Mouse (Mus musculus) limb, embryonic 14.5 days (tissue): ENCODE data around the gene Mypn. TPM values are rescaled to one million over a fixed set of nuclear protein-coding genes. Genes with fewer than 3 reads are reported as not detected.

Experiments used
- ATAC-seq: fragments of 200-750 bp; cut with Nextera tagmentation; 2 replicates; pipeline ENCODE4 v1.8.0; 2017; ENCODE audit warnings: low read depth, moderate number of reproducible peaks, moderate TSS enrichment; ENCODE audit not compliant: low FRiP score
- DNase-seq: peaks from one replicate; pipeline ENCODE4 v3.0.0-alpha.2; 2015; ENCODE audit warnings: low spot score
- H3K27ac ChIP-seq: fragments of 300-500 bp; sonication (generic); replicated peaks from 2 replicates; pipeline ENCODE4 v1.5.1; 2014; ENCODE audit warnings: low read depth, mild to moderate bottlenecking, low read length, moderate library complexity, mixed read lengths
- H3K27me3 ChIP-seq: fragments of 300-500 bp; sonication (generic); 2 replicates; pipeline ENCODE4 v1.6.1; 2014; ENCODE audit warnings: low read length, mixed read lengths; ENCODE audit not compliant: control insufficient read depth, insufficient read depth
- H3K36me3 ChIP-seq: fragments of 300-500 bp; sonication (generic); 2 replicates; pipeline ENCODE4 v1.6.1; 2014; ENCODE audit warnings: mild to moderate bottlenecking, low read length, moderate library complexity, mixed read lengths; ENCODE audit not compliant: control insufficient read depth, insufficient read depth
- H3K4me1 ChIP-seq: fragments of 300-500 bp; sonication (generic); 2 replicates; pipeline ENCODE4 v1.6.1; 2014; ENCODE audit warnings: antibody characterized with exemption, low read length, mixed read lengths; ENCODE audit not compliant: control insufficient read depth, insufficient read depth
- H3K4me2 ChIP-seq: fragments of 300-500 bp; sonication (generic); replicated peaks from 2 replicates; pipeline ENCODE4 v1.6.1; 2014; ENCODE audit warnings: low read depth, mild to moderate bottlenecking, low read length, moderate library complexity; ENCODE audit not compliant: severe bottlenecking
- H3K4me3 ChIP-seq: fragments of 300-500 bp; sonication (generic); replicated peaks from 2 replicates; pipeline ENCODE4 v1.5.1; 2014; ENCODE audit warnings: low read length
- H3K9ac ChIP-seq: fragments of 300-500 bp; sonication (generic); 2 replicates; pipeline ENCODE4 v1.6.1; 2014; ENCODE audit warnings: mild to moderate bottlenecking, low read depth, low read length, moderate library complexity; ENCODE audit not compliant: severe bottlenecking
- H3K9me3 ChIP-seq: fragments of 300-500 bp; sonication (generic); 2 replicates; pipeline ENCODE4 v1.6.1; 2016; ENCODE audit warnings: low read length; ENCODE audit not compliant: control insufficient read depth
- POLR2A ChIP-seq: fragments of 200-500 bp; IDR thresholded peaks from 2 replicates; pipeline ENCODE4 v1.8.0; 2012; ENCODE audit warnings: inconsistent platforms, mild to moderate bottlenecking, moderate library complexity, borderline replicate concordance; ENCODE audit not compliant: insufficient read depth, insufficient read length; ENCODE audit errors: extremely low read depth
- WGBS: fragments of 180-500 bp; shearing (Covaris S2); extraction: QIAGEN DNeasy Blood & Tissue Kit; methylation state at CpG from one replicate; pipeline ENCODE4 v1.1.7; 2014; 5-methylcytosine and 5-hydroxymethylcytosine counted together
- polyA plus RNA-seq, 2 experiments: library from polyadenylated mRNA; depleted of rRNA in 1 of 2; stranded (reverse) in 1 of 2; unstranded in 1 of 2; fragments of >200 nt; fragmentation: Nextera tagmentation in 1 of 2; extraction: Ambion mirVana in 1 of 2; gene quantifications; 2 replicates each; pipeline versions ENCODE4 v1.2.1 to v1.2.3; 2012 to 2014

Gene Mypn
- polyA plus RNA-seq, 2 experiments, result 4.8 to 5.4 TPM

DNA sequence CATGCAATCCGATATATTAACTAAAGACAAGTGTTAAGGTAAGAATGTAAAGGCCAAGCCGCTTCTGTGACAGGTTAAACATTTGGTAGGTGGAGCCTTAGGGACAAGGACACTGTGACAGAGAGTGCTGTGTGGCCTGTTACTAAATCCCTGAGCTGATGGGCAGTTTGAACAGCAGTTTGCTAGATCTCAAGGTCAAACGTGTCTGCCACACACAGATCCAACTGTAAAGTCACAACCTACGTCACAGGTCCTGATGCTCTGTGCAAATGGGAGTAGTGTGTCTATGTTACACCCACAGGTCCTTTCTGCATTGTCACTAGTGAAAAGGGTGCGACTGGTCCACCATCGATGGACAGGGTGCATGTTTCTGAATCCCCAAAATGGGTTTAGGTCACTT lies 71.4 kb downstream of the Mypn start:
- H3K4me2 ChIP-seq, result no peak overlapping the region
- no peak for DNase-seq
- H3K9ac ChIP-seq, result no peak overlapping the region
- WGBS, result 82% methylated on average over 6 of the region's 6 CpGs
- no peaks in the 10 kb centered on the region for H3K4me1 ChIP-seq
- no peak overlapping the region for H3K4me3 ChIP-seq
- ATAC-seq, result no peak
- no peaks in the 10 kb centered on the region for H3K36me3 ChIP-seq
- no peak for TF ChIP-seq POLR2A
- no peak overlapping the region for H3K27ac ChIP-seq
- no peaks in the 10 kb centered on the region for H3K9me3 ChIP-seq
- H3K27me3 ChIP-seq, result no peaks in the 10 kb centered on the region

GRCm38 (mm10) chr10:63130500-63130899 lies 73.3 kb downstream of the Mypn start:
- Histone ChIP-seq H3K27me3 (no peaks in the 10 kb centered on the region), H3K4me2 (no peak overlapping the region), H3K36me3 (no peaks in the 10 kb centered on the region), H3K9ac (no peak overlapping the region), H3K4me3 (no peak overlapping the region), H3K27ac (no peak overlapping the region), H3K9me3 (no peaks in the 10 kb centered on the region), H3K4me1 (no peaks in the 10 kb centered on the region)
- no peak for ATAC-seq
- WGBS, result 71% methylated on average over 7 of the region's 7 CpGs
- no peak for DNase-seq
- no peak for TF ChIP-seq POLR2A

- DNase-seq (no peak), ATAC-seq (no peak)
- Histone ChIP-seq H3K4me2 (no peak overlapping the region), H3K9me3 (no peaks in the 10 kb centered on the region), H3K27me3 (no peaks in the 10 kb centered on the region), H3K27ac (no peak overlapping the region), H3K4me3 (no peak overlapping the region), H3K4me1 (no peaks in the 10 kb centered on the region), H3K9ac (no peak overlapping the region), H3K36me3 (no peaks in the 10 kb centered on the region)
- TF ChIP-seq POLR2A, result no peak
- 69% methylated on average over 7 of the region's 7 CpGs for WGBS
These were observed 75.5 kb downstream of the Mypn start for GRCm38 (mm10) chr10:63128256-63128655.

DNA sequence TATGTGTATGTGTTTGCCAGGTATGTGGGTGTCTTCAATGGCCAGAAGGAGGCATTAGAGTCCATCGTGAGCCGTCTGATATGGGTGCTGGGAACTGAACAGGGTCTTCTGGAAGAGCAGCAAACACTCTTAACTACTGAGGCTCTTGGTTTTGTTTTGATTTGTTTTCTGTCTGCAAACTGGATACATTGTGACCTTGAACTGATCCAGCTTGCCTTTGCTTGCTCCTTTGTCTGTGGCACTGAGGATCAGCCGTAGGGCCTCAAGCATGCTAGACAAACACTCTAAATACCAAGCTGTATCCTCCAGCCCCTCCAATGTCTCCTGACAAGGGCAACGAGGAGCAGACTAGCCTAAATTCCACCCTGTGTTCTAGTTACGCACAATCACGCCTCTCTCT lies 76.6 kb downstream of the Mypn start:
- ATAC-seq (no peak), DNase-seq (no peak)
- TF ChIP-seq POLR2A, result no peak

DNA sequence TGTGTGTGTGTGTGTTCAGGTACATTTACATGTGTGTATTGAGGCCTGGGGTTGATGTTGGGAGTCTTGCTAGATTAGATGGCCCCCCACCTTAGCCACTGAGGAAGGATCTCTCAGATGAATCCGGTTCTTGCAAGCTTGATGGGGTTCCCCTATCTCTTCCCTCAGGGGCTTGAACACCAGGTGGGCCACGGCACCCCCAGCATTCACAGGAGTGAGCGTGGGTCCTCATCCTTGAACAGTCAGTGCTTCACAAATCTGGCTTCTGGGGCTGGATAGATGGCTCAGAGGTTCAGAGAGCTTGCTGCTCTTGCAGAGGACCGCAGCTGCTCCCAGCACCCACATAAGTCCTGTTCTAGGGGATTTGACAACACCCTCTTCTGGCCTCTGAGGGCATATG lies 77.6 kb downstream of the Mypn start:
- DNase-seq, result no peak

More for the DNA sequence above, 76.6 kb downstream of the Mypn start:
- Histone ChIP-seq H3K4me2 (no peak overlapping the region), H3K4me1 (no peaks in the 10 kb centered on the region), H3K27me3 (no peaks in the 10 kb centered on the region), H3K4me3 (no peak overlapping the region), H3K9ac (no peak overlapping the region), H3K9me3 (no peaks in the 10 kb centered on the region), H3K36me3 (no peaks in the 10 kb centered on the region), H3K27ac (no peak overlapping the region)
- 87% methylated on average over 6 of the region's 6 CpGs for WGBS

DNA sequence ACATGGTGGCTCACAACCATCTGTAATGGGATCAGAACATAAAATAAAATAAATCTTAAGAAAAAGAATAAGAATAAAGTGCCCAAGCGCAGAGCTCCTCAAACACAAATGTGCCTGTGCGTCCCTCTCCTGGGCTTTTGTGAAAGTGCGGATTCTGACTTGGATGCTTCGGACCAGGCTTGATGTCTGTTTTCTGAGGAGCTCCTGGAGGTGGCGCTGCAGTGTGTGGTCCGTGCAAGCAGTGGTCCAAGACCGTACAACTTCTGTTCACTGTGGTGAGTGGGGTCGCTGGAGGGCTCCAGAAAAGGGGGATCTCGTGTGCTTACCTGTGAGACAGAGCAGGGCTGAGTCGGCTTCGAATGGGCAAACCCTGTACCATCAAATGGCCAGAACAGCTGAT lies 78.4 kb downstream of the Mypn start:
- 40% methylated on average over 11 of the region's 11 CpGs for WGBS
- no peak overlapping the region for H3K9ac ChIP-seq

More for the DNA sequence above, 77.6 kb downstream of the Mypn start:
- Histone ChIP-seq H3K27me3 (no peaks in the 10 kb centered on the region), H3K9me3 (no peaks in the 10 kb centered on the region), H3K27ac (no peak overlapping the region), H3K36me3 (no peaks in the 10 kb centered on the region), H3K4me3 (no peak overlapping the region), H3K4me2 (no peak overlapping the region), H3K4me1 (no peaks in the 10 kb centered on the region), H3K9ac (no peak overlapping the region)
- WGBS, result 76% methylated on average over 4 of the region's 4 CpGs
- TF ChIP-seq POLR2A, result no peak
- ATAC-seq, result no peak

More for the DNA sequence above, 78.4 kb downstream of the Mypn start:
- ATAC-seq, result no peak
- no peak overlapping the region for H3K4me3 ChIP-seq
- no peak for DNase-seq
- no peak overlapping the region for H3K27ac ChIP-seq
- H3K9me3 ChIP-seq, result no peaks in the 10 kb centered on the region
- no peaks in the 10 kb centered on the region for H3K36me3 ChIP-seq
- no peaks in the 10 kb centered on the region for H3K4me1 ChIP-seq
- no peak for TF ChIP-seq POLR2A
- H3K27me3 ChIP-seq, result no peaks in the 10 kb centered on the region
- H3K4me2 ChIP-seq, result no peak overlapping the region
